Mouse (Mus musculus) heart, adult 18-20 months (tissue): ENCODE measurements around the gene Ndufs5. TPM values are rescaled to one million over a fixed set of nuclear protein-coding genes. Genes with fewer than 3 reads are reported as not detected.

Experiments
- total RNA-seq, 2 experiments: library from RNA; stranded (reverse); gene quantifications; 2 replicates each; pipeline ENCODE4 v1.2.3; 2021

Gene Ndufs5
- total RNA-seq, 2 experiments from 2014 or later, result 457 to 469 TPM

Other genes with a start within 250 kb of the Ndufs5 start
- 100 to 1,000 TPM; 224 to 229 TPM for gene Macf1, start 33.8 kb downstream of the Ndufs5 start, total RNA-seq
- gene Akirin1, start 32.1 kb upstream of the Ndufs5 start, total RNA-seq, result 10 to 100 TPM; 24.1 to 25.3 TPM
- not detected for gene Rhbdl2, start 69.7 kb upstream of the Ndufs5 start, total RNA-seq
- gene 4933427I04Rik, start 141.5 kb upstream of the Ndufs5 start, total RNA-seq, result not detected
- 10 to 100 TPM; 24.6 to 26.3 TPM for gene Mycbp, start 186.6 kb upstream of the Ndufs5 start, total RNA-seq
- gene Rragc, start 199.2 kb upstream of the Ndufs5 start, total RNA-seq, result 10 to 100 TPM; 40.4 to 40.7 TPM
- not detected for gene 4930535I16Rik, start 199.8 kb upstream of the Ndufs5 start, total RNA-seq